Mouse (Mus musculus) embryonic facial prominence, embryonic 15.5 days (tissue): ENCODE measurements around the gene Tmem120b. TPM values are rescaled to one million over a fixed set of nuclear protein-coding genes. Genes with fewer than 3 reads are reported as not detected.

Experiments
- ATAC-seq: fragments of 200-750 bp; cut with Nextera tagmentation; 2 replicates; pipeline ENCODE4 v1.8.0; 2017; ENCODE audit warnings: low read depth, moderate TSS enrichment; ENCODE audit not compliant: insufficient number of reproducible peaks, low FRiP score, low TSS enrichment
- H3K27ac ChIP-seq: fragments of 300-500 bp; sonication (generic); replicated peaks from 2 replicates; pipeline ENCODE4 v1.5.1; 2015; ENCODE audit warnings: mild to moderate bottlenecking, inconsistent platforms
- H3K27me3 ChIP-seq: fragments of 300-500 bp; sonication (generic); 2 replicates; pipeline ENCODE4 v1.6.1; 2015; ENCODE audit warnings: inconsistent platforms
- H3K36me3 ChIP-seq: fragments of 300-500 bp; sonication (generic); 2 replicates; pipeline ENCODE4 v1.6.1; 2015; ENCODE audit warnings: mild to moderate bottlenecking, inconsistent platforms
- H3K4me1 ChIP-seq: fragments of 300-500 bp; sonication (generic); 2 replicates; pipeline ENCODE4 v1.6.1; 2015; ENCODE audit warnings: inconsistent platforms
- H3K4me2 ChIP-seq: fragments of 300-500 bp; sonication (generic); replicated peaks from 2 replicates; pipeline ENCODE4 v1.6.1; 2015; ENCODE audit warnings: mild to moderate bottlenecking, inconsistent platforms
- H3K4me3 ChIP-seq: fragments of 300-500 bp; sonication (generic); replicated peaks from 2 replicates; pipeline ENCODE4 v1.5.1; 2015; ENCODE audit warnings: mild to moderate bottlenecking, inconsistent platforms
- H3K9ac ChIP-seq: fragments of 300-500 bp; sonication (generic); 2 replicates; pipeline ENCODE4 v1.6.1; 2015; ENCODE audit warnings: inconsistent platforms
- H3K9me3 ChIP-seq: fragments of 300-500 bp; sonication (generic); replicated peaks from 2 replicates; pipeline ENCODE4 v1.6.1; 2016; ENCODE audit warnings: inconsistent platforms
- WGBS: fragments of 180-500 bp; shearing (Covaris S2); methylation state at CpG from one replicate; pipeline ENCODE4 v1.1.7; 2015; 5-methylcytosine and 5-hydroxymethylcytosine counted together
- polyA plus RNA-seq: library from polyadenylated mRNA; unstranded; fragments of >200 nt; fragmentation: Nextera tagmentation; extraction: Ambion mirVana; gene quantifications from 2 replicates; pipeline ENCODE4 v1.2.1, GENCODE M21; 2015

Tmem120b gene
- polyA plus RNA-seq, 1 experiment from 2014 or later = 19.4 TPM

GRCm38 (mm10) chr5:123143251-123143970, 75.2 kb downstream of the Tmem120b start:
- WGBS = under 1% methylated on average over 23 of the region's 24 CpGs
- no peak for ATAC-seq
- peak overlapping the region; percentile 100 for H3K27ac ChIP-seq
- H3K9ac ChIP-seq = peak overlapping the region; percentile 99
- H3K27me3 ChIP-seq = no peaks in the 10 kb centered on the region
- peak overlapping the region; percentile 97 for H3K4me2 ChIP-seq
- H3K4me1 ChIP-seq = peaks cover 35% of the 10 kb centered on the region
- peak overlapping the region; percentile 85 for H3K4me3 ChIP-seq
- H3K36me3 ChIP-seq = peaks cover 22% of the 10 kb centered on the region
- H3K9me3 ChIP-seq = no peaks in the 10 kb centered on the region

GRCm38 (mm10) chr5:123143971-123144745, 75.9 kb downstream of the Tmem120b start:
- Histone ChIP-seq H3K27me3 (no peaks in the 10 kb centered on the region), H3K9ac (peak overlapping the region; percentile 39), H3K27ac (peak overlapping the region; percentile 100), H3K4me1 (peaks cover 40% of the 10 kb centered on the region), H3K9me3 (no peaks in the 10 kb centered on the region), H3K4me2 (peak overlapping the region; percentile 97), H3K4me3 (peak overlapping the region; percentile 85), H3K36me3 (peaks cover 30% of the 10 kb centered on the region)
- no peak for ATAC-seq
- WGBS = 3% methylated on average over 17 of the region's 17 CpGs

GRCm38 (mm10) chr5:123144746-123145590, 76.8 kb downstream of the Tmem120b start:
- Histone ChIP-seq H3K4me2 (peak overlapping the region; percentile 97), H3K27ac (no peak overlapping the region), H3K4me1 (peaks cover 47% of the 10 kb centered on the region), H3K9me3 (no peaks in the 10 kb centered on the region), H3K36me3 (peaks cover 30% of the 10 kb centered on the region), H3K9ac (peak overlapping the region; percentile 39; the same call in 1 of the 2 replicates), H3K4me3 (peak overlapping the region; percentile 85), H3K27me3 (no peaks in the 10 kb centered on the region)
- WGBS = 29% methylated on average over 20 of the region's 20 CpGs
- ATAC-seq = no peak

- Histone ChIP-seq H3K9ac (no peak overlapping the region), H3K4me3 (no peak overlapping the region), H3K9me3 (no peaks in the 10 kb centered on the region), H3K27ac (no peak overlapping the region), H3K27me3 (no peaks in the 10 kb centered on the region), H3K4me1 (peaks cover 61% of the 10 kb centered on the region), H3K36me3 (peaks cover 36% of the 10 kb centered on the region), H3K4me2 (no peak overlapping the region)
- 84% methylated on average over 11 of the region's 11 CpGs for WGBS
- ATAC-seq = no peak
Measured at GRCm38 (mm10) chr5:123146357-123146756, 78.1 kb downstream of the Tmem120b start.

- Histone ChIP-seq H3K36me3 (peaks cover 47% of the 10 kb centered on the region), H3K4me2 (no peak overlapping the region), H3K9me3 (no peaks in the 10 kb centered on the region), H3K4me1 (peaks cover 68% of the 10 kb centered on the region), H3K27me3 (no peaks in the 10 kb centered on the region), H3K27ac (no peak overlapping the region), H3K4me3 (no peak overlapping the region), H3K9ac (no peak overlapping the region)
- WGBS = 84% methylated on average over 17 of the region's 17 CpGs
- no peak for ATAC-seq
Measured at GRCm38 (mm10) chr5:123147569-123147968, 79.4 kb downstream of the Tmem120b start.

- peaks cover 53% of the 10 kb centered on the region for H3K36me3 ChIP-seq
- H3K9me3 ChIP-seq = no peaks in the 10 kb centered on the region
- H3K27me3 ChIP-seq = no peaks in the 10 kb centered on the region
- ATAC-seq = no peak
- no peak overlapping the region for H3K27ac ChIP-seq
- H3K9ac ChIP-seq = no peak overlapping the region
- no peak overlapping the region for H3K4me3 ChIP-seq
- WGBS = 80% methylated on average over 25 of the region's 25 CpGs
- H3K4me2 ChIP-seq = no peak overlapping the region
- peaks cover 68% of the 10 kb centered on the region for H3K4me1 ChIP-seq
Measured at GRCm38 (mm10) chr5:123148073-123148722, 80.0 kb downstream of the Tmem120b start.

- 7% methylated on average over 19 of the region's 19 CpGs for WGBS
- H3K4me2 ChIP-seq = peak overlapping the region; percentile 56
- H3K27me3 ChIP-seq = no peaks in the 10 kb centered on the region
- peak; percentile 87 for ATAC-seq
- H3K9ac ChIP-seq = no peak overlapping the region
- H3K4me1 ChIP-seq = peaks cover 58% of the 10 kb centered on the region
- H3K4me3 ChIP-seq = peak overlapping the region; percentile 36
- 0 out of 2 replicates have a peak overlapping the region, but pooled peaks have one; percentile 17 for H3K27ac ChIP-seq
- peaks cover 66% of the 10 kb centered on the region for H3K36me3 ChIP-seq
- H3K9me3 ChIP-seq = no peaks in the 10 kb centered on the region
Measured at GRCm38 (mm10) chr5:123149451-123150400, 81.5 kb downstream of the Tmem120b start.

GRCm38 (mm10) chr5:123150641-123151040, 82.4 kb downstream of the Tmem120b start:
- Histone ChIP-seq H3K4me2 (peak overlapping the region; percentile 56), H3K9me3 (no peaks in the 10 kb centered on the region), H3K4me1 (peaks cover 49% of the 10 kb centered on the region), H3K27me3 (no peaks in the 10 kb centered on the region), H3K9ac (no peak overlapping the region), H3K36me3 (peaks cover 69% of the 10 kb centered on the region), H3K27ac (no peak overlapping the region), H3K4me3 (peak overlapping the region; percentile 36)
- no peak for ATAC-seq
- 35% methylated on average over 7 of the region's 7 CpGs for WGBS

GRCm38 (mm10) chr5:123151077-123151476, 82.9 kb downstream of the Tmem120b start:
- no peaks in the 10 kb centered on the region for H3K9me3 ChIP-seq
- WGBS = 30% methylated on average over 7 of the region's 7 CpGs
- H3K9ac ChIP-seq = no peak overlapping the region
- H3K4me3 ChIP-seq = peak overlapping the region; percentile 36
- peaks cover 44% of the 10 kb centered on the region for H3K4me1 ChIP-seq
- peaks cover 69% of the 10 kb centered on the region for H3K36me3 ChIP-seq
- peak overlapping the region; percentile 56 for H3K4me2 ChIP-seq
- ATAC-seq = no peak
- H3K27ac ChIP-seq = no peak overlapping the region
- H3K27me3 ChIP-seq = no peaks in the 10 kb centered on the region
